Mouse (Mus musculus) embryonic facial prominence, embryonic 15.5 days (tissue): ENCODE data around the gene 1700056E22Rik. TPM values are rescaled to one million over a fixed set of nuclear protein-coding genes. Genes with fewer than 3 reads are reported as not detected.

Source experiments
- ATAC-seq: fragments of 200-750 bp; cut with Nextera tagmentation; 2 replicates; pipeline ENCODE4 v1.8.0; 2017; ENCODE audit warnings: low read depth, moderate TSS enrichment; ENCODE audit not compliant: insufficient number of reproducible peaks, low FRiP score, low TSS enrichment
- H3K27ac ChIP-seq: fragments of 300-500 bp; sonication (generic); replicated peaks from 2 replicates; pipeline ENCODE4 v1.5.1; 2015; ENCODE audit warnings: mild to moderate bottlenecking, inconsistent platforms
- H3K27me3 ChIP-seq: fragments of 300-500 bp; sonication (generic); 2 replicates; pipeline ENCODE4 v1.6.1; 2015; ENCODE audit warnings: inconsistent platforms
- H3K36me3 ChIP-seq: fragments of 300-500 bp; sonication (generic); 2 replicates; pipeline ENCODE4 v1.6.1; 2015; ENCODE audit warnings: mild to moderate bottlenecking, inconsistent platforms
- H3K4me1 ChIP-seq: fragments of 300-500 bp; sonication (generic); 2 replicates; pipeline ENCODE4 v1.6.1; 2015; ENCODE audit warnings: inconsistent platforms
- H3K4me2 ChIP-seq: fragments of 300-500 bp; sonication (generic); replicated peaks from 2 replicates; pipeline ENCODE4 v1.6.1; 2015; ENCODE audit warnings: mild to moderate bottlenecking, inconsistent platforms
- H3K4me3 ChIP-seq: fragments of 300-500 bp; sonication (generic); replicated peaks from 2 replicates; pipeline ENCODE4 v1.5.1; 2015; ENCODE audit warnings: mild to moderate bottlenecking, inconsistent platforms
- H3K9ac ChIP-seq: fragments of 300-500 bp; sonication (generic); 2 replicates; pipeline ENCODE4 v1.6.1; 2015; ENCODE audit warnings: inconsistent platforms
- H3K9me3 ChIP-seq: fragments of 300-500 bp; sonication (generic); replicated peaks from 2 replicates; pipeline ENCODE4 v1.6.1; 2016; ENCODE audit warnings: inconsistent platforms
- WGBS: fragments of 180-500 bp; shearing (Covaris S2); methylation state at CpG from one replicate; pipeline ENCODE4 v1.1.7; 2015; 5-methylcytosine and 5-hydroxymethylcytosine counted together
- polyA plus RNA-seq: library from polyadenylated mRNA; unstranded; fragments of >200 nt; fragmentation: Nextera tagmentation; extraction: Ambion mirVana; gene quantifications from 2 replicates; pipeline ENCODE4 v1.2.1, GENCODE M21; 2015

1700056E22Rik gene
- polyA plus RNA-seq, 1 experiment from 2014 or later: 2.4 TPM

DNA sequence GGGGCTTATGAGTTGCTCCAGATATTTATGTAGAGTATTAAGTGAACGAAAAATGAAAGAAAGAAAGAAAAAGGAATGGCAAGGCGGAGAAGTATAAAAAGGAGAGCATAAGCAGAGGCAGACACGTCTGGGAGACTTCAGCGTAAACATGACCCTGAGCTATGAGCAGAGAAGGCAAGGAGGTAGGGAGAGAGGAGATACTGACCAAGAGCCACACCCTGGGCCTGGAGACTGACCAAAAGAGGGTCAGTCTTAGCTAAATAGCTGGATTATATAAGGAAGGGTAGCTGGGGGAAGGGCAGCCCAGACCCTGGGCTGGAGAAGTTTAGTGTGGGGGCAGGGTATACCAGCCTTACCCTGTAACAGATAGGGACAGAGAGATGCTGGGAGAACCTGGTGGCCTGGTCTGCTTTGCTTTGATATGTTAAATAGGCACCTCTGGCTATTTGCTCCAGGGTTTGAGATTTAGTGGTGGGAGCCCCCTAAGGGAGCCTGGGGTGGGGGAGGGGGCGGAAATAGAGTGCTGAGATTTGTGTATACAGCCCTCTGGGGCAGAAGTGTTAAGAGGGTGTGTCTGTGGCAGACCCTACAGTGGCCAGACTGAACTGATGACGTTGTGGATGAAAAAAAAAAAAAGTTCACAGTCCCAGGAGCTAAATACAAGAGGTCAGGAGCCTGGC is 14.9 kb downstream of the 1700056E22Rik start:
- Histone ChIP-seq H3K4me1 (0 out of 2 replicates have a peak, but pooled peaks cover 4% of the 10 kb centered on the region), H3K4me2 (no peak overlapping the region), H3K36me3 (no peaks in the 10 kb centered on the region), H3K9me3 (no peaks in the 10 kb centered on the region), H3K9ac (no peak overlapping the region), H3K4me3 (no peak overlapping the region), H3K27me3 (no peaks in the 10 kb centered on the region), H3K27ac (no peak overlapping the region)
- WGBS: 48% methylated on average over 6 of the region's 6 CpGs
- ATAC-seq: no peak

DNA sequence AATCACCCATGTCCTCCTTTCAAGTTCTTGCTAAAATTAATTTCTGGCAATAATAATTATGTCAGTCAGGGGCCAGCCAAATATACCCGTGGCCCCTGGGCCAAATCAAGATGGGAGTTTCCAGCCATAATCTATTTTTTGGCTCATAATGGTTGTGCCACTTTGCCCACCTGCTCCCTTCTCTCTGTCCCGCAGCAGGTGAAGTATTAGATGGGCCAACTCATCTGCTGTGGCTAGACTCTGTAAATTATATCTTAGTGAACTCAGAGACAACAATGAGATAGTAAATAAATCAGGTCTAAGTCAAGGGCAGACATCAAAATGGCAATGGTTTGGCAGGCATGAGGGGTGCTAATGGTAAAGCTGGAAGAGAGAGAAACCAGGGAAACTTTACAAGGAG is 16.5 kb downstream of the 1700056E22Rik start:
- Histone ChIP-seq H3K9me3 (no peaks in the 10 kb centered on the region), H3K9ac (no peak overlapping the region), H3K36me3 (no peaks in the 10 kb centered on the region), H3K27me3 (no peaks in the 10 kb centered on the region), H3K4me2 (no peak overlapping the region), H3K27ac (no peak overlapping the region), H3K4me1 (0 out of 2 replicates have a peak, but pooled peaks cover 4% of the 10 kb centered on the region), H3K4me3 (no peak overlapping the region)
- 93% methylated on average over 2 of the region's 2 CpGs for WGBS
- no peak for ATAC-seq

DNA sequence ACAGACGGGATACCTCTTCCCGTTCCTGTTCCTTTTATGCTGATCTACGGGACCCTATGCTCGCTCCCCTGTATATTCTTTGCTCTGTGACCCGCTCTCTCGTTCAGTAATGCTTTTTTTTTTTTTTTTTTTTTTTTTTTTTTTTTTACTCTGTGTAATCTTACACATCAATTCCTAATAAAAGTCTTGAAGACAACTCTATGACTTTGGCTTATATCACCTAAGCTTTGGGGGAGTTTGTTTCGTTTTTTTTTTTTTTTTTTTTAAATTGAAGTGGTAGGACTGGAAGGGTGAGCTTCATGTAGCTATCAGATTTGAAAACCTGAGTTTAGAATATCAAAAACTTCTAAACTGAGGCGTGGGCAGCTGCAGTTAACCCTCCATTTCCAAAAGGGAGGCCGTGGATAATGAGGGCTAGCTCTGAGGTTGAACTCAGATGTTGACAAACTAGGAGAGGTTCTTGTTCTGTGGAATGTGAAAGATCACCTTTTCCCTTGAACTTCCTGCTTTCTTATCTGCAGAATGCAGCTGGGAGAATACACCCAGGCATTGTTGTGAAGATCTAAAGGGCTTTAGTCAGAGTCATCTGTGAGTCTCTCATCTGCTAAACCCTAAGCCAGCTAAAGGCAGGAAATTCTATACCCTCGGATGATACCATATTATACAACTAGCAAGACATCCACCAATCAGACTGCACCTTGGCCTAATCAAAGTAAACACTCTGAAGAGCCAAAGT is 17.9 kb downstream of the 1700056E22Rik start:
- WGBS: 68% methylated on average over 10 of the region's 10 CpGs
- H3K9ac ChIP-seq: no peak overlapping the region
- no peak for ATAC-seq
- H3K4me3 ChIP-seq: no peak overlapping the region
- H3K27me3 ChIP-seq: no peaks in the 10 kb centered on the region
- H3K9me3 ChIP-seq: no peaks in the 10 kb centered on the region
- H3K27ac ChIP-seq: no peak overlapping the region
- no peaks in the 10 kb centered on the region for H3K36me3 ChIP-seq
- H3K4me2 ChIP-seq: no peak overlapping the region
- 0 out of 2 replicates have a peak, but pooled peaks cover 4% of the 10 kb centered on the region for H3K4me1 ChIP-seq

DNA sequence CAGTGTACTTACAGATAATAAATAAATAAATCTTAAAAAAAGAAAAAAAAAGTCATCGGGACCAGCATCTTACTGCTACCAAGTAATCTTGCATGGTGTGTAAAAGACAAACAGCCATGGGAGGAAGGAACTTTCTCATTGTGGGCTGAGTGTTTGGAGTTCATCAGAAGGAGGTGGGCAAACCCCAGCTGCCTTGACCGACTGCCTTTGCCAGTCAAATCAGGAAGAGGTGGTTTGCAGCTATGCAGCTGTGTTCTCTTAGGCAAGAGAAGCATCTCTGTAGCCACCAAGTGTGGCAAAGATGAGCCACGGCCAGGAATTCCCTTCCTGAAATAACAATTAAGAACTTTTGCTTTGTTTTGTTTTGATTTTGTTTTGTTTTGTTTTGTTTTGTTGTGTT is 20.0 kb downstream of the 1700056E22Rik start:
- H3K9me3 ChIP-seq: no peaks in the 10 kb centered on the region
- no peak overlapping the region for H3K9ac ChIP-seq
- H3K4me1 ChIP-seq: 0 out of 2 replicates have a peak, but pooled peaks cover 1% of the 10 kb centered on the region
- no peaks in the 10 kb centered on the region for H3K27me3 ChIP-seq
- ATAC-seq: no peak
- H3K4me2 ChIP-seq: no peak overlapping the region
- WGBS: 72% methylated on average over 3 of the region's 3 CpGs
- no peaks in the 10 kb centered on the region for H3K36me3 ChIP-seq
- no peak overlapping the region for H3K4me3 ChIP-seq
- no peak overlapping the region for H3K27ac ChIP-seq

DNA sequence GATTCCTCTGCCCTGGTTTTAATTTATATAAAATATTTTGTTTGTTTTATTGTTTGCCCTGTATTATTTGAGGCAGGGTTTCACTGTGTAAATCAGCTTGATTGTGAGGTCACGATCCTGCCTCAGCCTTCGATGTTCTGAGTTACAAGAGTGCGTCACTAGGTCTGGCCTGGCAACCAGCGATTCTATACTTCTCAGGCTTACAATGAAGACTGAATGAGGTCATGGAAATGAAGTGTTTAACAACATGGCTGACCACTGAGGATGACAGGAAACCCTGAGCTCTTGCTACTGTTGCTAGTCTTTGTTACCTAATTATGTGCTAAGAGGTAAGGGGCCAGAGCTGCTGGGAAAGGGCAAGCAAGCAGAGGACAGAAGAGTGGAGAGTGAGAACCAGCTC is 21.0 kb downstream of the 1700056E22Rik start, which contains the start of gene Dusp10:
Dusp10 (plus strand) TSS at position 197 of the 400 bp plus-strand sequence.
- Histone ChIP-seq H3K4me2 (no peak within 1 kb of the TSS), H3K9me3 (no peaks in the 10 kb centered on the region), H3K36me3 (no peaks in the 10 kb centered on the region), H3K27ac (no peak within 1 kb of the TSS), H3K27me3 (no peaks in the 10 kb centered on the region), H3K4me3 (no peak within 1 kb of the TSS), H3K9ac (no peak within 1 kb of the TSS), H3K4me1 (no peaks in the 10 kb centered on the region)
- 88% methylated on average over 4 of the region's 4 CpGs for WGBS
- no peak for ATAC-seq

DNA sequence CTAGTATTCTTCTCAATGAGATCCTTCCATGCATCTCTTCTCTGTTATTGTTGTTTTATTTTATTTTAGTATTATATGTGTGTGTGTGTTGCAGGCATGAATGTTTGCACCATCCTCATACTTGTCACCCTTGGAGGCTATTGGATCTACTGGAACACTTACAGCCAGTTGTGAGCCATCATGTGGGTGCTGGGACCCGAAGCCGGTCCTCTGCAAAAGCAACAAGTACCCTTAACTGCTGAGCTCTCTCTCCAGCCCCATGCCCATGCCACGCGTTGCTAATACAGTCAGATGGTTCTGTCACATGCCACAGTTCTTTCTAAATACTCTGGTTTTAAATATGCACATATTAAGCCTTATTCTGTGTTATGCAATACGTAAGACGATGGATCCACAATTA is 22.8 kb downstream of the 1700056E22Rik start:
- no peak overlapping the region for H3K27ac ChIP-seq
- no peaks in the 10 kb centered on the region for H3K27me3 ChIP-seq
- no peak overlapping the region for H3K9ac ChIP-seq
- no peak overlapping the region for H3K4me2 ChIP-seq
- H3K4me1 ChIP-seq: no peaks in the 10 kb centered on the region
- H3K9me3 ChIP-seq: no peaks in the 10 kb centered on the region
- no peaks in the 10 kb centered on the region for H3K36me3 ChIP-seq
- no peak overlapping the region for H3K4me3 ChIP-seq
- WGBS: 91% methylated on average over 6 of the region's 6 CpGs
- ATAC-seq: no peak

DNA sequence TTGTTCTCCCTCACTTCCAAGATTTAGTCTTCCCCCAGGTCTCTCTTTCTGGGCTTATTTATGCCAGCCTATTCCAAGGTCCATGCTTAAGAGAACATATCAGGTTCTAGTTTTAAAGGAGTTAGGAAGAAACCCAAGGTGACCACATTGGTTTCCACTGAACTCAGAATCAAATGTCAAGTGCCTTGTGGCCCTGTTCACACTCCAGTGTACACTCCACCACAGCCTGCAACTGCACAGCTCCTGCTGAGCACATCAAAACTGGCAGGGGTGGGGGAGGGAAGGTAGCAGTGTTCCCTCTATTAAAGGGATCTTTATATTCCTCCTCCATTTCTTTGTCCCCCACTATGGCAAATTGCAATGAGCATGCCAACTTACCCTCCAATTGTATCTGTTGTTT is 28.0 kb downstream of the 1700056E22Rik start:
- Histone ChIP-seq H3K4me2 (no peak overlapping the region), H3K9me3 (no peaks in the 10 kb centered on the region), H3K9ac (no peak overlapping the region), H3K36me3 (no peaks in the 10 kb centered on the region), H3K27ac (no peak overlapping the region), H3K4me1 (no peaks in the 10 kb centered on the region), H3K4me3 (no peak overlapping the region), H3K27me3 (no peaks in the 10 kb centered on the region)
- no peak for ATAC-seq

DNA sequence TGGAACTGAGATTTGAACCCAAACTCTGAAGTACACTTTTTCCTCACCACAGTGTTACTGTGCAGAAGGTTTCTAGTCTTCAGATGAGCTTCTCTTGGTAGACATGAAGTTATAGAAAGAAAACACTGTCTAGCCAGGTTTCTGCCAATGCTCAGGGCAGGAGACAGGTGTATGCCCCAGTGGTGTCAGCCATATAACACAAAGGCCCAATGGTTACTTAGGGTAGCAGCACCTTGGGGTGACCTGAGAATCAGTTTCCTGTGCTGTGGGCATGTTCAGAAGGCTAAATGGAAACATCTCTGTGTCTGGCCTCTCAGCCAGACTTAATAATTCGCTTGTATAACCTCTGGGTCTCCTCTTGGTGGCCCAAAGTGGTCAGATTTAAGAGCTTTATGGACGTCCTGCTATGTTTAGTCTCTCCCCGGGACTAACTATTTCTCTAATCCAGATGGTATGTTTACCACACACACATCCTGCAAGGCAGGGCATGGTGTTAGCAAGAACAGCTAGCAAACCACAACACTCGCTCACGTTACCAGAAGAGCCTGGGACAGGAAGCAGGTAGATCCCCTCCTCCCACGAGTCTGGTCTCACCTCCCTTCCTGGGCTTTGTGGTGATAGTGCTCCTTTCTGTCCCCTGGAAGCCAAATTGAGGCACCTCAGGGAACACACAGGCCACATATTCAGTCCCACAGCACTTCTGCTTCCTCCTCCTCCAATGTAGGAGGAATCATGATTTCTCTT is 28.6 kb downstream of the 1700056E22Rik start:
- no peaks in the 10 kb centered on the region for H3K9me3 ChIP-seq
- no peak overlapping the region for H3K9ac ChIP-seq
- H3K36me3 ChIP-seq: no peaks in the 10 kb centered on the region
- H3K27me3 ChIP-seq: no peaks in the 10 kb centered on the region
- H3K4me2 ChIP-seq: no peak overlapping the region
- H3K4me1 ChIP-seq: no peaks in the 10 kb centered on the region
- H3K4me3 ChIP-seq: no peak overlapping the region
- 60% methylated on average over 6 of the region's 6 CpGs for WGBS
- H3K27ac ChIP-seq: no peak overlapping the region
- ATAC-seq: no peak

DNA sequence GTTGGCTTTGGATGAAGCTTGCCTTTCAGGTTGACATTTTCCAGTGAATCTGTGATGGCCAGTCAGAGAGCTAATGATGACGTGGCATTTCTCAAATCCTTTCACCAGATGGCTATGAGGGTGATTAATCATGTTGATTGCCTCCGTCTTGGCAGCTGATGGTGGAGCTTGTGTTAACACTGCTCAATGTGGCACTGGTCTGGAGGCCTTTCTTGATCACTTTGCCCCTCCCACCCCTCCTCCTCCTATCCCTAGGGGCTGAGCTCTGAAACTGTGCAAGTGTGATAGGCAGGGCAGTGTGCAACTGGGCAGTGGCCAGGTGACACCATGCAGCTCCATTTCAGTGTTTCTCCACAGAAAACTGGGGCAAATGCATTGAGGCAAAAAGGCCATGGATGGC is 29.8 kb downstream of the 1700056E22Rik start:
- H3K4me1 ChIP-seq: no peaks in the 10 kb centered on the region
- H3K9me3 ChIP-seq: no peaks in the 10 kb centered on the region
- H3K4me3 ChIP-seq: no peak overlapping the region
- 68% methylated on average over 2 of the region's 2 CpGs for WGBS
- no peak for ATAC-seq
- no peak overlapping the region for H3K4me2 ChIP-seq
- H3K36me3 ChIP-seq: no peaks in the 10 kb centered on the region
- H3K27me3 ChIP-seq: no peaks in the 10 kb centered on the region
- H3K27ac ChIP-seq: no peak overlapping the region
- no peak overlapping the region for H3K9ac ChIP-seq

DNA sequence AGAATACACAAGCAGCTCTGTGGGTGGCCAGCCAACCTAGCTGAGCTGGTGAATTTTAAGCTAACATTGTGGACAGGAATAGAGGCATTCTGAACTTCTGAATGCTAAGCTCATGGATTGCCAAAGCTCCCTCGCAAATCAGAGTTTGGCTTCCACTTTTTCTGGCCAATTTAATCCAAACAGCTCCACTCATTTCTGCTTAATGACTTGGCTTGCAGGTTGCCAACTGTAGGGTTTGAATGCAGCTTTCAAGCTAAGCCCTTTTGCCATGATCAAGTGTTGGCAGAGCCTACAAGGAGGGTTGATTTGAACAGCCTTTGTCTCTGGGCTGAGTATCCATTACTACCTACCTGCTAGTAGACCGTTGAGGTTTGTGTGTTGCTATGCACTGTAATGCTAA is 31.6 kb downstream of the 1700056E22Rik start:
- Histone ChIP-seq H3K9me3 (no peaks in the 10 kb centered on the region), H3K36me3 (no peaks in the 10 kb centered on the region), H3K27me3 (no peaks in the 10 kb centered on the region), H3K4me2 (no peak overlapping the region), H3K9ac (no peak overlapping the region), H3K4me3 (no peak overlapping the region), H3K27ac (no peak overlapping the region), H3K4me1 (no peaks in the 10 kb centered on the region)
- 78% methylated on average over 2 of the region's 2 CpGs for WGBS
- no peak for ATAC-seq

DNA sequence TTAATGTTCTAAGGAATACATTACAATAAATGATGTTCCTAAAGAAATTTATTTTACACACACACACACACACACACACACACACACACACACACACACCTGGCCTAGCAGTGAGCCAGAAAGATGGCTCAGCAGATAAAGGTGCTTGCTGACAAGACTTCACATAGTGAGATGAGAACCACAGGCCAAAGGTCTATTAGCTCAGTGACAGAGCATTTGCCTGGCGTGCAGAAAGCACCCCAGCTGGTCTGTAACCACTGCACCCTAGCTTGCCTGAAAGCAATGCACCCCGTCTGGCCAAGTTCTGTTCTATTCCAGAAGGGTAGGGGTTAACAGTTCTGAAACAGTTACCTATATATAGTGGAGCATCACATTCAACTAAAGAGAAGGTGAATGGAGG is 36.9 kb downstream of the 1700056E22Rik start:
- Histone ChIP-seq H3K27ac (no peak overlapping the region), H3K36me3 (no peaks in the 10 kb centered on the region), H3K4me3 (no peak overlapping the region), H3K9me3 (no peaks in the 10 kb centered on the region), H3K9ac (no peak overlapping the region), H3K27me3 (no peaks in the 10 kb centered on the region), H3K4me2 (no peak overlapping the region), H3K4me1 (no peaks in the 10 kb centered on the region)
- ATAC-seq: no peak
- 71% methylated on average over 2 of the region's 2 CpGs for WGBS
